18 mouse cellular contexts compared by ENCODE assay signal in the genomic region with DNA sequence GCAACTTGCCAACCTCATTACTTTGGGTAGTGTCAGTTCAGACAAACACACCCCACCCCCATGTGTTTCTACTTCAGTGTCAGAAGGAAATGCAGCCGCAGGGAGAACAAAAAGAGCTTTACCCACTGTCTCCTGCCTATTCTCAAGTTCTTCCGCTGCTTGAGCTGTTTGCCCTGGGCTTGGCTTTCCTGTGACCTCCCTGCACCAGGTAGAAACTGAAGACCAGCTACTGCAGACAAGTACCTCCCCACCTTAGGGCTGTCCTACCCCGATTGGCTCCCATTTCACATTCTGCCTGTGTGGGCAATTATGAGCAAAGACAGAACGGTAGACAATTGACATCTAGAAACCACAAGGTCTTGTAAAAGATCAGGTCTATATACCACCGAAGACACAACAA. TPM values are rescaled to one million over a fixed set of nuclear protein-coding genes. Genes with fewer than 3 reads are reported as not detected.
DNase-seq lines count a peak whose midpoint lies in the region; TF ChIP-seq lines count a peak whose summit lies in the region.
"Had no signal": no experiment of that assay in that cellular context is flagged by ENCODE, and none has a peak within 500 bp of the region (broad histone marks: within the 10 kb centered on the region; RNA-seq: fewer than 3 reads in every experiment).

A gene (plus strand): TSS at position 100 of the 400 bp plus-strand sequence.

- no peak within 1 kb of the TSS for H3K4me3 ChIP-seq in lung, adult 2 months (replicated peaks; ENCODE audit: extremely low read depth, low read depth, low read length)
- H3K4me3 ChIP-seq in olfactory bulb, adult 2 months (ENCODE audit: insufficient read depth, low read depth, low read length) = no peak within 1 kb of the TSS
- H3K4me3 ChIP-seq: heart, embryonic 15.5 days; kidney, embryonic 15.5 days; limb, embryonic 10.5 days; liver, embryonic 15.5 days had no signal

- H3K27ac ChIP-seq in olfactory bulb, adult 2 months (ENCODE audit: insufficient read depth, low read depth, low read length) = no peak within 1 kb of the TSS
- H3K27ac ChIP-seq: heart, embryonic 15.5 days; hindbrain, postnatal 0 days; kidney, embryonic 15.5 days; limb, embryonic 10.5 days; liver, embryonic 15.5 days had no signal

- no peaks in the 10 kb centered on the region for H3K4me1 ChIP-seq in lung, adult 2 months (ENCODE audit: control insufficient read depth, insufficient read depth, low read length)
- no peaks in the 10 kb centered on the region for H3K4me1 ChIP-seq in olfactory bulb, adult 2 months (ENCODE audit: control insufficient read depth, insufficient read depth, low read length)
- H3K4me1 ChIP-seq: heart, embryonic 15.5 days; kidney, embryonic 15.5 days; liver, embryonic 15.5 days had no signal

- DNase-seq in lung, adult 18-20 months = peak; percentile 3
- no peak for DNase-seq in lung, adult 2 months
- peak; percentile 87 for DNase-seq in T-cell, adult 2 months (ENCODE audit: low spot score)
- DNase-seq in thymus, postnatal 25 days = peak; percentile 87
- DNase-seq in urinary bladder, postnatal 14 days (ENCODE audit: low spot score) = no peak
- DNase-seq in embryo, embryonic 9.5 days (ENCODE audit: extremely low spot score) = no peak
- no peak for DNase-seq in heart, adult 8-10 months (ENCODE audit: low spot score)
- DNase-seq: cerebellum, adult 9-10 months; gastrocnemius, postnatal 10 days; layer of hippocampus, adult 9-11 months had no signal

- TF ChIP-seq POLR2A in lung, adult 2 months (IDR thresholded peaks at IDR 0.05; ENCODE audit: borderline replicate concordance, extremely low read depth, low read depth, low read length) = no peak
- TF ChIP-seq POLR2A in olfactory bulb, adult 2 months (IDR thresholded peaks at IDR 0.05; ENCODE audit: insufficient read depth, low read depth, low read length) = no peak

- TF ChIP-seq CTCF in lung, adult 2 months (IDR thresholded peaks at IDR 0.05; ENCODE audit: insufficient read depth, low read length) = no peak
- no peak for TF ChIP-seq CTCF in olfactory bulb, adult 2 months (IDR thresholded peaks at IDR 0.05; ENCODE audit: insufficient read depth, low read depth, low read length)

- WGBS in lung, adult 2 months = 48% methylated on average over 5 of the region's 5 CpGs
- WGBS in olfactory bulb, adult 2 months = 68% methylated on average over 5 of the region's 5 CpGs

RNA-seq across cellular contexts. Expression of the gene that starts here (rescaled TPM):
- polyA plus RNA-seq in lung, adult 2 months (2012; rRNA removed) = 0.03 and 0.15 TPM in 2 replicates
- polyA plus RNA-seq in olfactory bulb, adult 2 months (2012; ENCODE audit: insufficient read depth, insufficient read length, low replicate concordance, missing spikeins) = 288 and 558 TPM in 2 replicates
- total RNA-seq in heart, adult 8-10 months (2022) = under 1 TPM in 1 of 4 experiments, not detected in 3; 0.29 TPM
- total RNA-seq: gastrocnemius, postnatal 10 days; hindbrain, postnatal 0 days had no signal
- polyA plus RNA-seq: embryonic facial prominence, embryonic 14.5 days; forebrain, embryonic 14.5 days; hindbrain, postnatal 0 days; kidney, embryonic 15.5 days; limb, embryonic 10.5 days; liver, embryonic 15.5 days had no signal

Comparison
In these comparisons a context has a peak if more than half of its experiments do, and no peak if none do; other contexts are left out.
1. RNA of the gene that starts here (polyA plus RNA-seq): 288 to 558 TPM in olfactory bulb, adult 2 months; 0.03 to 0.15 TPM in lung, adult 2 months; every median in the first group is over 100 times any median in the second.
2. DNase-seq: peak in lung, adult 18-20 months (2 of 2), T-cell, adult 2 months (single experiment) and thymus, postnatal 25 days (single experiment); none in lung, adult 2 months (single experiment), urinary bladder, postnatal 14 days (single experiment), embryo, embryonic 9.5 days (single experiment) and heart, adult 8-10 months (single experiment).